Mouse (Mus musculus): ENCODE measurements at regions not wholly inside any gene's neighbourhood (a gene's known extent, or its start where the extent isn't known, plus 50 kb on each side); places are given as distances from the start of the nearest gene placed in this dataset.

- no peak overlapping the region for H3K4me2 ChIP-seq (replicated peaks; ENCODE audit: low read depth, low read length)
- H3K4me1 ChIP-seq (ENCODE audit: insufficient read depth, low read depth, low read length), result no peaks in the 10 kb centered on the region
- no peaks in the 10 kb centered on the region for H3K36me3 ChIP-seq (ENCODE audit: insufficient read depth, low read length)
- no peaks in the 10 kb centered on the region for H3K9me3 ChIP-seq (ENCODE audit: low read length)
- no peak overlapping the region for H3K4me3 ChIP-seq (ENCODE audit: low read depth, low read length)
- no peak overlapping the region for H3K27ac ChIP-seq (ENCODE audit: low read length)
- H3K27me3 ChIP-seq (replicated peaks; ENCODE audit: insufficient read depth, low read length), result no peaks in the 10 kb centered on the region
- ATAC-seq, result no peak
- H3K9ac ChIP-seq (replicated peaks; ENCODE audit: low read depth), result no peak overlapping the region
- DNase-seq (ENCODE audit: low spot score), result no peak
- TF ChIP-seq EP300 (IDR thresholded peaks at IDR 0.05), result no peak
- TF ChIP-seq CTCF (IDR thresholded peaks at IDR 0.05), result no peak
These were observed 90.3 kb upstream of the Ube2e3 start for GRCm38 (mm10) chr2:78777589-78777988.

GRCm38 (mm10) chr2:78754362-78754761 lies 113.6 kb upstream of the Ube2e3 start:
- ATAC-seq, result no peak
- WGBS, result 86% methylated on average over 6 of the region's 6 CpGs

GRCm38 (mm10) chr2:78753918-78754317 lies 114.0 kb upstream of the Ube2e3 start:
- no peak for DNase-seq (ENCODE audit: low spot score)

More at GRCm38 (mm10) chr2:78754362-78754761, 113.6 kb upstream of the Ube2e3 start:
- no peak overlapping the region for H3K4me3 ChIP-seq (ENCODE audit: low read depth, low read length)
- H3K9ac ChIP-seq (replicated peaks; ENCODE audit: low read depth), result no peak overlapping the region
- H3K36me3 ChIP-seq (ENCODE audit: insufficient read depth, low read length), result no peaks in the 10 kb centered on the region
- no peak overlapping the region for H3K4me2 ChIP-seq (replicated peaks; ENCODE audit: low read depth, low read length)
- no peaks in the 10 kb centered on the region for H3K27me3 ChIP-seq (replicated peaks; ENCODE audit: insufficient read depth, low read length)
- H3K4me1 ChIP-seq (ENCODE audit: insufficient read depth, low read depth, low read length), result no peaks in the 10 kb centered on the region
- H3K9me3 ChIP-seq (ENCODE audit: low read length), result no peaks in the 10 kb centered on the region
- no peak for TF ChIP-seq EP300 (IDR thresholded peaks at IDR 0.05)
- no peak for TF ChIP-seq CTCF (IDR thresholded peaks at IDR 0.05)
- H3K27ac ChIP-seq (ENCODE audit: low read length), result no peak overlapping the region
- no peak for DNase-seq (ENCODE audit: low spot score)

GRCm38 (mm10) chr2:78730161-78730560 lies 137.8 kb upstream of the Ube2e3 start:
- Histone ChIP-seq H3K27ac (ENCODE audit: low read length) (no peak overlapping the region), H3K9ac (replicated peaks; ENCODE audit: low read depth) (no peak overlapping the region), H3K27me3 (replicated peaks; ENCODE audit: insufficient read depth, low read length) (no peaks in the 10 kb centered on the region), H3K4me2 (replicated peaks; ENCODE audit: low read depth, low read length) (no peak overlapping the region), H3K4me3 (ENCODE audit: low read depth, low read length) (no peak overlapping the region), H3K9me3 (ENCODE audit: low read length) (no peaks in the 10 kb centered on the region), H3K36me3 (ENCODE audit: insufficient read depth, low read length) (no peaks in the 10 kb centered on the region), H3K4me1 (ENCODE audit: insufficient read depth, low read depth, low read length) (no peaks in the 10 kb centered on the region)
- DNase-seq (ENCODE audit: low spot score) (no peak), ATAC-seq (no peak)
- no peak for TF ChIP-seq CTCF (IDR thresholded peaks at IDR 0.05)
- no peak for TF ChIP-seq EP300 (IDR thresholded peaks at IDR 0.05)
- 75% methylated on average over 6 of the region's 6 CpGs for WGBS

More at GRCm38 (mm10) chr2:78753918-78754317, 114.0 kb upstream of the Ube2e3 start:
- H3K27me3 ChIP-seq (replicated peaks; ENCODE audit: insufficient read depth, low read length), result no peaks in the 10 kb centered on the region
- H3K4me3 ChIP-seq (ENCODE audit: low read depth, low read length), result no peak overlapping the region
- no peak for ATAC-seq
- WGBS, result 76% methylated on average over 4 of the region's 4 CpGs
- H3K9me3 ChIP-seq (ENCODE audit: low read length), result no peaks in the 10 kb centered on the region
- no peak overlapping the region for H3K4me2 ChIP-seq (replicated peaks; ENCODE audit: low read depth, low read length)
- no peak overlapping the region for H3K27ac ChIP-seq (ENCODE audit: low read length)
- no peaks in the 10 kb centered on the region for H3K36me3 ChIP-seq (ENCODE audit: insufficient read depth, low read length)
- H3K9ac ChIP-seq (replicated peaks; ENCODE audit: low read depth), result no peak overlapping the region
- H3K4me1 ChIP-seq (ENCODE audit: insufficient read depth, low read depth, low read length), result no peaks in the 10 kb centered on the region
- no peak for TF ChIP-seq EP300 (IDR thresholded peaks at IDR 0.05)
- TF ChIP-seq CTCF (IDR thresholded peaks at IDR 0.05), result no peak

- Histone ChIP-seq H3K27ac (ENCODE audit: low read length) (no peak overlapping the region), H3K4me3 (ENCODE audit: low read depth, low read length) (no peak overlapping the region), H3K4me2 (replicated peaks; ENCODE audit: low read depth, low read length) (no peak overlapping the region), H3K4me1 (ENCODE audit: insufficient read depth, low read depth, low read length) (no peaks in the 10 kb centered on the region), H3K9me3 (ENCODE audit: low read length) (no peaks in the 10 kb centered on the region), H3K9ac (replicated peaks; ENCODE audit: low read depth) (no peak overlapping the region), H3K27me3 (replicated peaks; ENCODE audit: insufficient read depth, low read length) (no peaks in the 10 kb centered on the region), H3K36me3 (ENCODE audit: insufficient read depth, low read length) (no peaks in the 10 kb centered on the region)
- no peak for DNase-seq (ENCODE audit: low spot score)
- no peak for ATAC-seq
- 94% methylated on average over 7 of the region's 7 CpGs for WGBS
- TF ChIP-seq CTCF (IDR thresholded peaks at IDR 0.05) (no peak), EP300 (IDR thresholded peaks at IDR 0.05) (no peak)
These were observed 141.9 kb upstream of the Ube2e3 start for GRCm38 (mm10) chr2:78726060-78726459.

- Histone ChIP-seq H3K27me3 (replicated peaks; ENCODE audit: insufficient read depth, low read length) (no peaks in the 10 kb centered on the region), H3K27ac (ENCODE audit: low read length) (no peak overlapping the region), H3K36me3 (ENCODE audit: insufficient read depth, low read length) (no peaks in the 10 kb centered on the region), H3K9ac (replicated peaks; ENCODE audit: low read depth) (no peak overlapping the region), H3K4me1 (ENCODE audit: insufficient read depth, low read depth, low read length) (no peaks in the 10 kb centered on the region), H3K4me3 (ENCODE audit: low read depth, low read length) (no peak overlapping the region), H3K9me3 (ENCODE audit: low read length) (no peaks in the 10 kb centered on the region), H3K4me2 (replicated peaks; ENCODE audit: low read depth, low read length) (no peak overlapping the region)
- DNase-seq (ENCODE audit: low spot score) (peak; percentile 29), ATAC-seq (no peak)
- TF ChIP-seq CTCF (IDR thresholded peaks at IDR 0.05) (no peak), EP300 (IDR thresholded peaks at IDR 0.05) (no peak)
- 19% methylated on average over 2 of the region's 2 CpGs for WGBS
These were observed 143.5 kb upstream of the Ube2e3 start for GRCm38 (mm10) chr2:78724416-78724815.

- no peak for TF ChIP-seq EP300 (IDR thresholded peaks at IDR 0.05)
- Histone ChIP-seq H3K4me3 (ENCODE audit: low read depth, low read length) (no peak overlapping the region), H3K4me2 (replicated peaks; ENCODE audit: low read depth, low read length) (no peak overlapping the region), H3K27me3 (replicated peaks; ENCODE audit: insufficient read depth, low read length) (no peaks in the 10 kb centered on the region), H3K9ac (replicated peaks; ENCODE audit: low read depth) (no peak overlapping the region), H3K4me1 (ENCODE audit: insufficient read depth, low read depth, low read length) (no peaks in the 10 kb centered on the region), H3K27ac (ENCODE audit: low read length) (no peak overlapping the region), H3K36me3 (ENCODE audit: insufficient read depth, low read length) (no peaks in the 10 kb centered on the region), H3K9me3 (ENCODE audit: low read length) (no peaks in the 10 kb centered on the region)
- ATAC-seq, result no peak
- no peak for DNase-seq (ENCODE audit: low spot score)
- WGBS, result 95% methylated on average over 3 of the region's 3 CpGs
These were observed 144.5 kb upstream of the Ube2e3 start for GRCm38 (mm10) chr2:78723423-78723822.

Measured in lung, postnatal 0 days (tissue).